Mouse (Mus musculus) heart, postnatal 36 days (tissue): Measurements from ENCODE around the gene P4ha3. TPM values are rescaled to one million over a fixed set of nuclear protein-coding genes. Genes with fewer than 3 reads are reported as not detected.
"Not testable (repeated sequence)": the region's sequence is repeated elsewhere in the genome, so short reads cannot be mapped to it uniquely, and the experiment has no call there.

Experiments
- DNase-seq, 2 experiments: peaks; one replicate each; pipeline ENCODE4 v3.0.0; 2021 to 2022
- intact Hi-C: fragments of 180-260 bp; cut with DNase I; formaldehyde crosslinking; loops from one replicate; pipeline ENCODE4 v1.15.1; 2025
- total RNA-seq, 2 experiments: library from RNA; stranded (reverse); gene quantifications; 2 replicates each; pipeline ENCODE4 v1.2.3; 2021

The P4ha3 gene
- under 1 TPM; 0.27 to 0.58 TPM for total RNA-seq

GRCm38 (mm10) chr7:100285383-100285782, at the start of gene P4ha3:
TSS of gene P4ha3 (plus strand) at chr7:100285520.
- DNase-seq, result no peak
- intact Hi-C loops, result no loop called here

GRCm38 (mm10) chr7:100238271-100238670, 47.0 kb upstream of the P4ha3 start:
- intact Hi-C loops, result no loop called here
- no peak for DNase-seq

GRCm38 (mm10) chr7:100240601-100241000, 44.7 kb upstream of the P4ha3 start:
- intact Hi-C loops, result no loop called here
- DNase-seq, result no peak

GRCm38 (mm10) chr7:100243007-100243406, 42.3 kb upstream of the P4ha3 start:
- no peak for DNase-seq
- intact Hi-C loops, result no loop called here

- intact Hi-C loops, result no loop called here
- DNase-seq, result no peak
These were observed 41.1 kb upstream of the P4ha3 start for GRCm38 (mm10) chr7:100244225-100244624.

- no peak for DNase-seq
- intact Hi-C loops, result no loop called here
These were observed 40.1 kb upstream of the P4ha3 start for GRCm38 (mm10) chr7:100245176-100245575.

DNA sequence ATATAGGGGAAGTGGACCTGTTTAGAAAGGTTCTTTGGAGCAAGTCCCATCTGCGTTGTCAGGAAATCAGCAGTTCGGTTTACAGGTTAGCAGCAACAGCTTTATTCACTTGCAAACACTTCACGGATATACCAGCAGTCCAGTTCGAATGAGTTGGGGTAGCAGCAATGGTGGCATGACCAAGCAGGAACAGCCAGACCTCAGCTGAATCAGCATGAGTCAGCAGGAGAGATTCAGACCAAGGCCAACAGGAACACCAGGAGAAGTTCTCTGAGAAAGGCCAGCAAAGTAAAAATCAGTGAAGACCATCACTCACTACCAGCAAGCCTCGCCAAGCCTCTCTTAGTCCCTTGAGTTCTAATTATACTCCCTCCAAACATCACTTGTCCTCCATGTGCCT, 34.7 kb upstream of the P4ha3 start:
- DNase-seq, result no peak
- intact Hi-C loops, result no loop called here

DNA sequence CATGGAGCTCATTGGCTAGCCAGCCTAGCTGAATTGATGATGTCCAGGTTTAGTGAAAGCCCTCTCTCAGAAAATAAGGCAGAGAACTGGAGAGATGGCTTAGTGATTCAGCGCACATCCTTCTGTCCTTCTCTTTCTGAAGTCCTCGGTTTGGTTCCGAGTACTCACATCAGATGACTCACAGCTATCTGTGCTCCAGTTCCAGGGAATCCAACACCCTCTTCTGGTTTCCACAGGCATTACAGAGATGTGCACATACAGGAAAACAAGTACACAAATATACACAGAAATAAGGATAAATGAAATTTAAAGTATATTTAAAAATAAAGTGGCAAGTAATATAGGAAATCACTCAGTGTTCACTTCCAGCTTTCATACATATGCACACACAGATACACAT, 23.0 kb upstream of the P4ha3 start:
- intact Hi-C loops, result no loop called here
- no peak for DNase-seq

DNA sequence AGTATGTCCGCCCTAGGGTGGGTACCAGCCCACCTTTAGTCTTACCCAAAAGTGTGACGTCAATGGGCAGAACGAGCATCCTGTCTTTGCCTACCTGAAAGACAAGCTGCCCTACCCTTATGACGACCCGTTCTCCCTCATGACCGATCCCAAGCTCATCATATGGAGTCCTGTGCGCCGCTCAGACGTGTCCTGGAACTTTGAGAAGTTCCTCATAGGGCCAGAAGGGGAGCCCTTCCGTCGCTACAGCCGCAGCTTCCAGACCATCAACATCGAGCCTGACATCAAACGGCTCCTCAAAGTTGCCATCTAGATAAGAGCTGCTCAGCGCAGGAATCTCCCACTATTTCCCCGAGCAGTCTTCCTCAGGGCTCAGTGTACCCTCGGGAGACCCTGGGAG, 20.4 kb upstream of the P4ha3 start:
- DNase-seq, intact Hi-C loops: not testable (repeated sequence)

GRCm38 (mm10) chr7:100272369-100272768, 13.0 kb upstream of the P4ha3 start:
- DNase-seq, result no peak
- intact Hi-C loops, result no loop called here

GRCm38 (mm10) chr7:100274507-100274906, 10.8 kb upstream of the P4ha3 start:
- intact Hi-C loops, result no loop called here
- no peak for DNase-seq

- DNase-seq, result no peak
- intact Hi-C loops, result loop anchor here (5.0 kb wide), 1 partner anchor 116 kb away; no protein-coding TSS in a partner anchor
These were observed 8.9 kb upstream of the P4ha3 start for GRCm38 (mm10) chr7:100276397-100276796.

GRCm38 (mm10) chr7:100279803-100280202, 5.5 kb upstream of the P4ha3 start:
- intact Hi-C loops, result loop anchor here (1.0 to 5.0 kb wide), 2 partner anchors 44 to 112 kb away; no protein-coding TSS in a partner anchor
- peak; percentile 37 to 38 for DNase-seq

DNA sequence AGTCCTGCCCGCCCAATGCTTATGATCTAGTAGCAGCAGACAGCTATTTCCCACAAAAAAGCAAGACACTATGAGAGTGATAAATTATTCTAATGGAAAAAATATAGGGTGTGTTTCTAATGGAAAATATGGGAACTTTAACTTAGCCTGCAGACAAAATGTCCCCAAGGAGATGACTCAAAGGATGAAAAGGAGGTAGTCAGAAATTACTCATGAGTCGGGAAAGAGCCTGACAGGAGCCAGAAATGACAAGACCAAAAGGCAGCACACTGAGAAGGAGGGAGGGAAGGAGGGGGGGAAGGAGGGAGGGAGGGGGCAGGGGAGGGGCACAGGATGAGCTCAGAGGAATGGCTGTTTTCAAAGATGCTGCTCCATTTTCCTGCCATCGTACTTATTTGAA, 3.7 kb upstream of the P4ha3 start:
- intact Hi-C loops, result no loop called here
- DNase-seq, result no peak

GRCm38 (mm10) chr7:100283298-100283697, 2.0 kb upstream of the P4ha3 start:
- intact Hi-C loops, result no loop called here
- no peak for DNase-seq

- DNase-seq, result peak; percentile 37 to 53
- intact Hi-C loops, result no loop called here
These were observed 2.6 kb downstream of the P4ha3 start for GRCm38 (mm10) chr7:100287748-100288578.

GRCm38 (mm10) chr7:100288622-100289021, 3.3 kb downstream of the P4ha3 start:
- DNase-seq, result peak; percentile 17 to 23
- intact Hi-C loops, result no loop called here

DNA sequence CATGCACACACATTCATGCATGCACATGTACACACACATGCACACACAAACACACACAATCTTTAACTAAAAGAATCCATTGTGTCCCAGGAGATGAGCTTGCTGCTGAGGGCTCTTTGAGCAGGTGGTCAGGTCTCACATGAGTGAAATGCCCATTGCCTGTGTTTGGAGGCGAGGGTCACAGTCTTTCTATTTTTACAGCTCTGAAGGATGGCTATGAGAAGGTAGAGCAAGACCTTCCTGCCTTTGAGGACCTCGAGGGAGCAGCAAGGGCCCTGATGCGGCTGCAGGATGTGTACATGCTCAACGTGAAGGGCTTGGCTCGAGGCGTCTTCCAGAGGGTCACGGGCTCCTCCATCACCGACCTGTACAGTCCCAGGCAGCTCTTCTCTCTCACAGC, 8.2 kb downstream of the P4ha3 start:
- no peak for DNase-seq
- intact Hi-C loops, result no loop called here

DNA sequence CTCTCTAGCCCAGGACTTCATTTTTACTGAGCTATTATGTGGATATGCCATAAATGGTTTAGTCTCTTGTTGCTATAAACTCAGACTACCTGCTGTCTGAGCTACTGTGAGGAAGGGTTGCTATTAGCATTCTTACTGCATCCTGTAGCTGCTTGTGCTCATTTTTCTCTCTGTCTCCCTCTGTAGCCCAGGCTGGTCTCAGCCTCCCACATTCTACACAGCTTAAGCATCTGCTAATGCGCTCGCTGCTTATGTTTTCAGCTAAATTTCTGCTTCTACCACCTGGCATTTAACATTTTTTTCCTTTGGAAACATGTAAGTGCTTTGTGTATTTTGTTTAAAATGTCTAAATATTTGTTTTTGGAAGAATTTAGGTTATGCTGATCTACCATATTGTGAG, 10.4 kb downstream of the P4ha3 start:
- no peak for DNase-seq
- intact Hi-C loops, result no loop called here

- DNase-seq, result no peak
- intact Hi-C loops, result no loop called here
These were observed 11.4 kb downstream of the P4ha3 start for GRCm38 (mm10) chr7:100296699-100297098.

DNA sequence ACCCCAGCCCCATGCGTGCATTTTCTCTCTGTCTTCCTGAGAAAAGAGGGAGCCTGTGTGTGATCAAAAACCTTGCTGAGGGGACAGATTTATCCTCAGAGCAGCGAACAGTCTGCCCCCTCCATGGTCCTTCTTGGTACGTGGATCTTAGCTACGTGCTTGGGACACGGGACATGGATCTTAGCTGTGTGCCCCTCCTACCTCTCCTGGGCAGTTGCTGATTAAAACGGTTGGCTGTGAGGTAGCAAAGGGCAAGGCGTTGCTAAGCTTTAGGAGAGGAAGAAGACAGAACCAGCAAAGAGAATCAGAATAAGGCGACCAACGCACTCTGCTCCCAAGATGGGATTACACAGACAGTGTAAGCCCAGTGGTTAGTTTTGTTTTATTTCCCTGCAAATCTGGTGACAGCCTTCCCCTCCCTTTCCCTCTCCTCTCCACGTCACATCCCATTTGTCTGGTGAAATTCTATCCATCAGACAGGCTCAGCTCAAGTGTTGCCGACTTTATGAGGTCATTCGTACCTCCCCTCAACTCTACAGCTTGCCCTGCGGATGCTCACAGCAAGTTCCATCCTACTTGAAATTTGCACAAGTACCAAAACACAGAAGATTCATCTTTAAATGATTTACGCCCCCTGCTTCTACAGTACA, 13.7 kb downstream of the P4ha3 start:
- intact Hi-C loops, result no loop called here
- no peak for DNase-seq

- no peak for DNase-seq
These were observed 16.1 kb downstream of the P4ha3 start for GRCm38 (mm10) chr7:100301390-100301789.

More at GRCm38 (mm10) chr7:100301390-100301789, 16.1 kb downstream of the P4ha3 start:
- intact Hi-C loops, result no loop called here
